ENCODE assay signal across 11 mouse cellular contexts in genomic region chr4:76424324-76425229, GRCm38 (mm10).
DNase-seq lines count a peak whose midpoint lies in the region; ATAC-seq lines count a peak whose summit lies in the region.
"Had no signal": no experiment of that assay in that cellular context is flagged by ENCODE, and none has a peak within 500 bp of the region (broad histone marks: within the 10 kb centered on the region; RNA-seq: fewer than 3 reads in every experiment).

No protein-coding gene starts in this region.

- no peak overlapping the region for H3K4me3 ChIP-seq in intestine, embryonic 14.5 days (ENCODE audit: low read depth, low read length)

- ATAC-seq in intestine, embryonic 14.5 days (replicated peaks; ENCODE audit: low FRiP score, low TSS enrichment, low read depth) = peak; percentile 43; the same call in 1 of the 2 replicates

- H3K9me3 ChIP-seq in intestine, embryonic 14.5 days (ENCODE audit: control insufficient read depth, low read length) = no peaks in the 10 kb centered on the region
- H3K9me3 ChIP-seq: G1E had no signal

- H3K36me3 ChIP-seq in intestine, embryonic 14.5 days (ENCODE audit: control insufficient read depth, insufficient read depth, low read length) = no peaks in the 10 kb centered on the region
- H3K36me3 ChIP-seq: G1E had no signal

- H3K27me3 ChIP-seq in intestine, embryonic 14.5 days (replicated peaks; ENCODE audit: control insufficient read depth, insufficient read depth, low read length) = no peaks in the 10 kb centered on the region

- H3K27ac ChIP-seq in intestine, embryonic 14.5 days (ENCODE audit: low read depth) = peak overlapping the region; percentile 18; the same call in 1 of the 2 replicates

- peak; percentile 22 for DNase-seq in heart, adult 8-10 months (ENCODE audit: low spot score)
- no peak for DNase-seq in heart, postnatal 25 days (ENCODE audit: low spot score)
- DNase-seq in adrenal gland, postnatal 36 days = peak; percentile 17 to 54
- no peak for DNase-seq in intestine, embryonic 14.5 days (ENCODE audit: low spot score)
- DNase-seq in lung, postnatal 10 days = peak; percentile 47
- no peak for DNase-seq in spleen, postnatal 14 days (ENCODE audit: low spot score in 2 of 2)
- DNase-seq in c-Kit-positive CD71-positive TER-119-positive erythroid progenitor cells, embryonic 14.5 days (ENCODE audit: low spot score) = no peak
- no peak for DNase-seq in embryo, embryonic 10.5 days (ENCODE audit: low spot score)
- DNase-seq: cerebellum, adult 9-11 months; gastrocnemius, postnatal 10 days had no signal

- no peaks in the 10 kb centered on the region for H3K4me1 ChIP-seq in intestine, embryonic 14.5 days (replicated peaks; ENCODE audit: control insufficient read depth, insufficient read depth, low read length)

- intact Hi-C loops in heart, postnatal 25 days (cut with DNase I) = no loop called here

- no peak overlapping the region for H3K9ac ChIP-seq in intestine, embryonic 14.5 days (ENCODE audit: low read length)

- no peak overlapping the region for H3K4me2 ChIP-seq in intestine, embryonic 14.5 days (ENCODE audit: low read length)

- WGBS in intestine, embryonic 14.5 days = 58% methylated on average over 9 of the region's 9 CpGs

Comparison
In these comparisons a context has a peak if more than half of its experiments do, and no peak if none do; other contexts are left out.
1. DNase-seq: peak in heart, adult 8-10 months (single experiment), adrenal gland, postnatal 36 days (2 of 2) and lung, postnatal 10 days (single experiment); none in heart, postnatal 25 days (single experiment), intestine, embryonic 14.5 days (single experiment), spleen, postnatal 14 days (0 of 2), c-Kit-positive CD71-positive TER-119-positive erythroid progenitor cells, embryonic 14.5 days (single experiment) and embryo, embryonic 10.5 days (single experiment).